Mouse (Mus musculus) embryo, embryonic 11.5 days (tissue): ENCODE data around the gene Tmem107.
A peak's percentile ranks its signal among the peaks of the same experiment; 100 is the strongest.
"Not testable (repeated sequence)": the region's sequence is repeated elsewhere in the genome, so short reads cannot be mapped to it uniquely, and the experiment has no call there.

Experiments used
- DNase-seq: peaks from one replicate; pipeline ENCODE4 v3.0.0-alpha.2; 2012; ENCODE audit warnings: low read depth, low spot score

Tmem107 gene

GRCm38 (mm10) chr11:69093856-69094255, 23.2 kb downstream of the Tmem107 start:
- not testable (repeated sequence) for DNase-seq

- peak; percentile 95 for DNase-seq
Measured at GRCm38 (mm10) chr11:69094697-69095429, 24.3 kb downstream of the Tmem107 start, which contains the start of gene Per1. Per1 (plus strand) TSS chr11:69095217.

GRCm38 (mm10) chr11:69095511-69096231, 25.1 kb downstream of the Tmem107 start:
- DNase-seq: no peak

- DNase-seq: no peak
Measured at GRCm38 (mm10) chr11:69096360-69096986, 25.9 kb downstream of the Tmem107 start.

- DNase-seq: no peak
Measured at GRCm38 (mm10) chr11:69096987-69097900, 26.6 kb downstream of the Tmem107 start.

GRCm38 (mm10) chr11:69098039-69098761, 27.6 kb downstream of the Tmem107 start:
- no peak for DNase-seq

- DNase-seq: peak; percentile 86
Measured at GRCm38 (mm10) chr11:69098762-69099091, 28.1 kb downstream of the Tmem107 start.

- no peak for DNase-seq
Measured at GRCm38 (mm10) chr11:69099177-69099914, 28.7 kb downstream of the Tmem107 start.

GRCm38 (mm10) chr11:69099915-69100345, 29.3 kb downstream of the Tmem107 start:
- DNase-seq: no peak

GRCm38 (mm10) chr11:69100639-69101360, 30.2 kb downstream of the Tmem107 start:
- no peak for DNase-seq

GRCm38 (mm10) chr11:69101604-69102402, 31.2 kb downstream of the Tmem107 start:
- DNase-seq: no peak

- DNase-seq: no peak
Measured at GRCm38 (mm10) chr11:69102403-69102725, 31.8 kb downstream of the Tmem107 start.

GRCm38 (mm10) chr11:69103121-69103520, 32.5 kb downstream of the Tmem107 start:
- DNase-seq: no peak

- DNase-seq: no peak
Measured at GRCm38 (mm10) chr11:69103531-69104435, 33.2 kb downstream of the Tmem107 start.

- DNase-seq: no peak
Measured at GRCm38 (mm10) chr11:69104487-69104886, 33.9 kb downstream of the Tmem107 start.

GRCm38 (mm10) chr11:69105227-69105626, 34.6 kb downstream of the Tmem107 start:
- no peak for DNase-seq

GRCm38 (mm10) chr11:69105796-69106195, 35.2 kb downstream of the Tmem107 start:
- no peak for DNase-seq

- no peak for DNase-seq
Measured at GRCm38 (mm10) chr11:69106299-69106698, 35.7 kb downstream of the Tmem107 start.
